Mouse (Mus musculus) neural tube, embryonic 14.5 days (tissue): Measurements from ENCODE around the gene Cryzl2. TPM values are rescaled to one million over a fixed set of nuclear protein-coding genes. Genes with fewer than 3 reads are reported as not detected.
A peak's percentile ranks its signal among the peaks of the same experiment; 100 is the strongest.

Experiments used
- ATAC-seq: fragments of 200-750 bp; cut with Nextera tagmentation; 2 replicates; pipeline ENCODE4 v1.8.0; 2017; ENCODE audit warnings: low read depth, mild to moderate bottlenecking, moderate TSS enrichment, moderate library complexity
- H3K27ac ChIP-seq: fragments of 300-500 bp; sonication (generic); 2 replicates; pipeline ENCODE4 v1.5.1; 2014; ENCODE audit warnings: low read depth, mild to moderate bottlenecking, control low read depth, low read length, moderate library complexity, mixed read lengths
- H3K27me3 ChIP-seq: fragments of 300-500 bp; sonication (generic); 2 replicates; pipeline ENCODE4 v1.6.1; 2014; ENCODE audit warnings: low read length; ENCODE audit not compliant: control insufficient read depth, insufficient read depth
- H3K36me3 ChIP-seq: fragments of 300-500 bp; sonication (generic); 2 replicates; pipeline ENCODE4 v1.6.1; 2014; ENCODE audit warnings: low read length, mixed read lengths; ENCODE audit not compliant: control insufficient read depth, insufficient read depth
- H3K4me1 ChIP-seq: fragments of 300-500 bp; sonication (generic); 2 replicates; pipeline ENCODE4 v1.6.1; 2014; ENCODE audit warnings: low read length; ENCODE audit not compliant: control insufficient read depth, insufficient read depth
- H3K4me2 ChIP-seq: fragments of 300-500 bp; sonication (generic); 2 replicates; pipeline ENCODE4 v1.6.1; 2014; ENCODE audit warnings: mild to moderate bottlenecking, low read depth, low read length, control low read depth
- H3K4me3 ChIP-seq: fragments of 300-500 bp; sonication (generic); 2 replicates; pipeline ENCODE4 v1.5.1; 2014; ENCODE audit warnings: low read depth, low read length, control low read depth, mixed read lengths
- H3K9ac ChIP-seq: fragments of 300-500 bp; sonication (generic); replicated peaks from 2 replicates; pipeline ENCODE4 v1.6.1; 2014; ENCODE audit warnings: low read depth, mild to moderate bottlenecking, control low read depth, low read length, mixed read lengths
- H3K9me3 ChIP-seq: fragments of 300-500 bp; sonication (generic); 2 replicates; pipeline ENCODE4 v1.6.1; 2016; ENCODE audit warnings: low read length; ENCODE audit not compliant: control insufficient read depth
- WGBS: fragments of 180-500 bp; shearing (Covaris S2); extraction: QIAGEN DNeasy Blood & Tissue Kit; methylation state at CpG from one replicate; pipeline ENCODE4 v1.1.7; 2014; 5-methylcytosine and 5-hydroxymethylcytosine counted together
- polyA plus RNA-seq: library from polyadenylated mRNA; unstranded; fragments of >200 nt; fragmentation: Nextera tagmentation; extraction: Ambion mirVana; gene quantifications from 2 replicates; pipeline ENCODE4 v1.2.1, GENCODE M21; 2014

Cryzl2 gene
- polyA plus RNA-seq = 6.2 and 8.2 TPM in 2 replicates

- Histone ChIP-seq H3K9ac (no peak within 1 kb of the TSS), H3K4me1 (no peaks in the 10 kb centered on the region), H3K36me3 (no peaks in the 10 kb centered on the region), H3K4me3 (peak within 1 kb of the TSS; percentile 16; the same call in 1 of the 2 replicates), H3K27me3 (no peaks in the 10 kb centered on the region), H3K9me3 (no peaks in the 10 kb centered on the region), H3K27ac (no peak within 1 kb of the TSS), H3K4me2 (peak within 1 kb of the TSS; percentile 46)
- 1% methylated on average over 29 of the region's 29 CpGs for WGBS
- peak; percentile 87 for ATAC-seq
Observed at GRCm38 (mm10) chr1:157458421-157459208, at the start of gene Cryzl2. TSS of gene Cryzl2 (plus strand) at chr1:157458577.

GRCm38 (mm10) chr1:157409648-157410047, 48.7 kb upstream of the Cryzl2 start:
- no peak for ATAC-seq
- Histone ChIP-seq H3K27ac (no peak overlapping the region), H3K4me3 (no peak overlapping the region), H3K36me3 (no peaks in the 10 kb centered on the region), H3K27me3 (no peaks in the 10 kb centered on the region), H3K4me1 (peaks cover 12% of the 10 kb centered on the region; the same call in 1 of the 2 replicates), H3K9me3 (no peaks in the 10 kb centered on the region), H3K4me2 (no peak overlapping the region), H3K9ac (no peak overlapping the region)
- WGBS = 86% methylated on average over 2 of the region's 2 CpGs

GRCm38 (mm10) chr1:157410937-157411336, 47.4 kb upstream of the Cryzl2 start:
- no peak overlapping the region for H3K27ac ChIP-seq
- H3K9ac ChIP-seq = peak overlapping the region; percentile 79; the same call in 1 of the 2 replicates
- peak overlapping the region; percentile 47 for H3K4me2 ChIP-seq
- no peaks in the 10 kb centered on the region for H3K27me3 ChIP-seq
- ATAC-seq = no peak
- 9% methylated on average over 8 of the region's 8 CpGs for WGBS
- peak overlapping the region; percentile 84 for H3K4me3 ChIP-seq
- H3K36me3 ChIP-seq = no peaks in the 10 kb centered on the region
- no peaks in the 10 kb centered on the region for H3K9me3 ChIP-seq
- H3K4me1 ChIP-seq = peaks cover 12% of the 10 kb centered on the region; the same call in 1 of the 2 replicates

- H3K36me3 ChIP-seq = no peaks in the 10 kb centered on the region
- H3K9ac ChIP-seq = peak overlapping the region; percentile 79
- no peaks in the 10 kb centered on the region for H3K27me3 ChIP-seq
- no peaks in the 10 kb centered on the region for H3K9me3 ChIP-seq
- peaks cover 12% of the 10 kb centered on the region; the same call in 1 of the 2 replicates for H3K4me1 ChIP-seq
- H3K27ac ChIP-seq = peak overlapping the region; percentile 92
- peak overlapping the region; percentile 47 for H3K4me2 ChIP-seq
- no peak for ATAC-seq
- 2% methylated on average over 4 of the region's 4 CpGs for WGBS
- peak overlapping the region; percentile 84 for H3K4me3 ChIP-seq
Observed at GRCm38 (mm10) chr1:157411341-157411710, 47.1 kb upstream of the Cryzl2 start.

GRCm38 (mm10) chr1:157411711-157412380, 46.5 kb upstream of the Cryzl2 start:
- H3K9ac ChIP-seq = peak overlapping the region; percentile 79
- peak overlapping the region; percentile 47 for H3K4me2 ChIP-seq
- no peaks in the 10 kb centered on the region for H3K36me3 ChIP-seq
- peak; percentile 91 for ATAC-seq
- WGBS = 0% methylated on average over 47 of the region's 85 CpGs
- no peaks in the 10 kb centered on the region for H3K27me3 ChIP-seq
- H3K4me1 ChIP-seq = peaks cover 12% of the 10 kb centered on the region; the same call in 1 of the 2 replicates
- peak overlapping the region; percentile 84 for H3K4me3 ChIP-seq
- H3K9me3 ChIP-seq = no peaks in the 10 kb centered on the region
- peak overlapping the region; percentile 92 for H3K27ac ChIP-seq

GRCm38 (mm10) chr1:157412454-157413369, 45.7 kb upstream of the Cryzl2 start, which contains the start of gene Rasal2:
TSS of gene Rasal2 (minus strand) at chr1:157412595.
- H3K4me1 ChIP-seq = peaks cover 12% of the 10 kb centered on the region; the same call in 1 of the 2 replicates
- H3K4me2 ChIP-seq = peak within 1 kb of the TSS; percentile 54
- H3K36me3 ChIP-seq = no peaks in the 10 kb centered on the region
- no peaks in the 10 kb centered on the region for H3K27me3 ChIP-seq
- under 1% methylated on average over 58 of the region's 62 CpGs for WGBS
- ATAC-seq = peak; percentile 98
- peak within 1 kb of the TSS; percentile 84 for H3K4me3 ChIP-seq
- H3K9ac ChIP-seq = peak within 1 kb of the TSS; percentile 79
- no peaks in the 10 kb centered on the region for H3K9me3 ChIP-seq
- H3K27ac ChIP-seq = peak within 1 kb of the TSS; percentile 92

- H3K4me1 ChIP-seq = peaks cover 5% of the 10 kb centered on the region; the same call in 1 of the 2 replicates
- H3K27me3 ChIP-seq = no peaks in the 10 kb centered on the region
- H3K36me3 ChIP-seq = no peaks in the 10 kb centered on the region
- no peak overlapping the region for H3K27ac ChIP-seq
- no peak overlapping the region for H3K4me3 ChIP-seq
- H3K4me2 ChIP-seq = no peak overlapping the region
- no peaks in the 10 kb centered on the region for H3K9me3 ChIP-seq
- ATAC-seq = no peak
- 85% methylated on average over 3 of the region's 3 CpGs for WGBS
- H3K9ac ChIP-seq = no peak overlapping the region
Observed at GRCm38 (mm10) chr1:157415771-157416170, 42.6 kb upstream of the Cryzl2 start.

- H3K4me3 ChIP-seq = no peak overlapping the region
- H3K27me3 ChIP-seq = no peaks in the 10 kb centered on the region
- ATAC-seq = no peak
- WGBS = 79% methylated on average over 2 of the region's 2 CpGs
- no peak overlapping the region for H3K27ac ChIP-seq
- no peaks in the 10 kb centered on the region for H3K9me3 ChIP-seq
- no peak overlapping the region for H3K9ac ChIP-seq
- no peak overlapping the region for H3K4me2 ChIP-seq
- no peaks in the 10 kb centered on the region for H3K36me3 ChIP-seq
- H3K4me1 ChIP-seq = no peaks in the 10 kb centered on the region
Observed at GRCm38 (mm10) chr1:157416628-157417027, 41.7 kb upstream of the Cryzl2 start.
